Mouse (Mus musculus) forebrain, embryonic 12.5 days (tissue): ENCODE results near the gene Gm21836. TPM values are rescaled to one million over a fixed set of nuclear protein-coding genes. Genes with fewer than 3 reads are reported as not detected.
"Not testable (repeated sequence)": the region's sequence is repeated elsewhere in the genome, so short reads cannot be mapped to it uniquely, and the experiment has no call there.

Experiments
- ATAC-seq: fragments of 200-750 bp; cut with Nextera tagmentation; 2 replicates; pipeline ENCODE4 v1.8.0; 2017; ENCODE audit warnings: moderate TSS enrichment; ENCODE audit not compliant: low FRiP score
- H3K27ac ChIP-seq: fragments of 300-500 bp; sonication (generic); 2 replicates; pipeline ENCODE4 v1.5.1; 2016; ENCODE audit warnings: mild to moderate bottlenecking
- H3K27me3 ChIP-seq: fragments of 300-500 bp; sonication (generic); 2 replicates; pipeline ENCODE4 v1.6.1; 2016; ENCODE audit warnings: mild to moderate bottlenecking
- H3K36me3 ChIP-seq: fragments of 300-500 bp; sonication (generic); replicated peaks from 2 replicates; pipeline ENCODE4 v1.6.1; 2016; ENCODE audit warnings: mild to moderate bottlenecking
- H3K4me1 ChIP-seq: fragments of 300-500 bp; sonication (generic); 2 replicates; pipeline ENCODE4 v1.6.1; 2016
- H3K4me2 ChIP-seq: fragments of 300-500 bp; sonication (generic); 2 replicates; pipeline ENCODE4 v1.6.1; 2016; ENCODE audit warnings: mild to moderate bottlenecking, moderate library complexity
- H3K4me3 ChIP-seq: fragments of 300-500 bp; sonication (generic); replicated peaks from 2 replicates; pipeline ENCODE4 v1.5.1; 2016; ENCODE audit warnings: mild to moderate bottlenecking
- H3K9ac ChIP-seq: fragments of 300-500 bp; sonication (generic); 2 replicates; pipeline ENCODE4 v1.6.1; 2016; ENCODE audit warnings: mild to moderate bottlenecking
- H3K9me3 ChIP-seq: fragments of 300-500 bp; sonication (generic); 2 replicates; pipeline ENCODE4 v1.6.1; 2016
- WGBS: fragments of 180-500 bp; shearing (Covaris S2); methylation state at CpG from one replicate; pipeline ENCODE4 v1.1.7; 2016; 5-methylcytosine and 5-hydroxymethylcytosine counted together
- polyA plus RNA-seq: library from polyadenylated mRNA; unstranded; fragments of >200 nt; fragmentation: Nextera tagmentation; extraction: Ambion mirVana; gene quantifications from 2 replicates; pipeline ENCODE4 v1.2.1, GENCODE M21; 2016

Gm21836 gene
- not detected in 2 replicates for polyA plus RNA-seq

DNA sequence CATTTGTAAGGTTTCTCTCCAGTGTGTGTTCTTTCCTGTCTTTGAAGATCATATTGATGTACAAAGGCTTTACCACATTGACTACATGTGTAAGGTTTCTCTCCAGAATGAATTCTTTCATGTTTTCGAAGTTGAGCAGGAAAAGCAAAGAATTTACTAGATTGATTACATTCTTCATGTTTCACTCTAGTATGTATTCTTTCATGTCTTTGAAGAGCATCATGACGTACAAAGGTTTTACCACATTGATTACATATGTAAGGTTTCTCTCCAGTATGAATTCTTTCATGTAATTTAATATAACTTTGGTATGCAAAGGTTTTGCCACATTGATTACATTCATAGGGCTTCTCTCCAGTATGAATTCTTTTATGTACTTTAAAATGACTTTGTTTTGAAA, at the start of gene Gm21836:
TSS of gene Gm21836 (minus strand) at position 101 of the 400 bp plus-strand sequence.
- not testable (repeated sequence) for ATAC-seq, H3K4me1 ChIP-seq, H3K4me3 ChIP-seq, H3K4me2 ChIP-seq, H3K9ac ChIP-seq, H3K36me3 ChIP-seq, H3K27ac ChIP-seq, H3K27me3 ChIP-seq
- 85% methylated on average over 2 of the region's 2 CpGs for WGBS
- peaks cover 14% of the 10 kb centered on the region for H3K9me3 ChIP-seq

DNA sequence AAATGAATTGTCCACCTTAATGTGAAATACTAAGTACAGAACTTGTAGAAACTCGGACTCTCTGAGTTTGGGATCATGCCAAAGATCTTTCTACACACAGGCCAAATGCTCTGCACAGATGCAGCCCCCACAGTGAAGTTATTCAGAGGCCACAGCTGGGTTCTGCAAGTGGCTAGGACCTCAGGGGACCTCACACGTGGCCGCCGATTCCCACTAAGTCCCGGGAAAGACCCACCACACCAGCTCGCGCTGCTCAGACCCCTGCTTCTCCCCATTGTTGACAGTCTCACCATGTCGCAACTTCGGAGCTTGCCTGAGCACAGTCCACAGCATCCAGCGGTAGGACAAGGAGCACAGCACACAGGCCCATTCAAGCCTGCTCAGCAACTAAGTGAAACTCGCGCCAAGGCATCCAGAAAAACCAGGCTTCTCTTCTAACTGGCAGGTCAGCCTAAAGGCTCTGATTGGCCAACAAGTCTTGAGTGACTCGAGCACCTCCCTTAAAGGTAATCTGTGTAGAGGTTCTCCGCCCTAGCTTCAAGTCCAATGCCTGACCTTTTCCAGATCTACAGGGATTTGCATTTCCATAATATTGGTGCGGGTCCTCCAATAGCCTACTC, 13.1 kb downstream of the Gm21836 start:
- WGBS: 65% methylated on average over 12 of the region's 15 CpGs
- peaks cover 13% of the 10 kb centered on the region for H3K36me3 ChIP-seq
- not testable (repeated sequence) for H3K9me3 ChIP-seq, H3K27ac ChIP-seq, H3K4me2 ChIP-seq, H3K27me3 ChIP-seq, ATAC-seq, H3K4me1 ChIP-seq, H3K4me3 ChIP-seq, H3K9ac ChIP-seq

DNA sequence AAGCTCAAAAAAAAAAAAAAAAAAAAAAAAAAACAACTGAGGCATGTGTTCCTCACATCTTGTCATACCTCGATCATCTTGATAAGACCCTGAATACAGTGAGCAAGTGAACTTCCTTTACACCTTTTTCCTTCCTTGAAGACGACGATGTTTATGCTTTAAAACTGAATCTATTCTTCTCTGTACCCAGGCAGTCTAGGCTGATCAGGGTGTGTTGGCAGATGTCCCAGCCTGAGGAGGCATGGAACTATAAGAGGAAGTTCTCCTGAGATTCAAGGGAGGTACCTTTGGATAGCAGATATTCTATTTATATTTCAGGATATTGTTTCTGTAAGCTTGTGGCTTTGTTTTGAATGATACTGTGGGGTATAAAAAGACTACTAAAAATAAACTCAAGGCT, 15.5 kb downstream of the Gm21836 start:
- Histone ChIP-seq H3K27me3 (no peaks in the 10 kb centered on the region), H3K27ac (no peak overlapping the region), H3K36me3 (peaks cover 16% of the 10 kb centered on the region), H3K4me1 (no peaks in the 10 kb centered on the region), H3K9me3 (0 out of 2 replicates have a peak, but pooled peaks cover 3% of the 10 kb centered on the region), H3K4me3 (no peak overlapping the region), H3K4me2 (no peak overlapping the region), H3K9ac (no peak overlapping the region)
- no peak for ATAC-seq
- 85% methylated on average over 3 of the region's 3 CpGs for WGBS

DNA sequence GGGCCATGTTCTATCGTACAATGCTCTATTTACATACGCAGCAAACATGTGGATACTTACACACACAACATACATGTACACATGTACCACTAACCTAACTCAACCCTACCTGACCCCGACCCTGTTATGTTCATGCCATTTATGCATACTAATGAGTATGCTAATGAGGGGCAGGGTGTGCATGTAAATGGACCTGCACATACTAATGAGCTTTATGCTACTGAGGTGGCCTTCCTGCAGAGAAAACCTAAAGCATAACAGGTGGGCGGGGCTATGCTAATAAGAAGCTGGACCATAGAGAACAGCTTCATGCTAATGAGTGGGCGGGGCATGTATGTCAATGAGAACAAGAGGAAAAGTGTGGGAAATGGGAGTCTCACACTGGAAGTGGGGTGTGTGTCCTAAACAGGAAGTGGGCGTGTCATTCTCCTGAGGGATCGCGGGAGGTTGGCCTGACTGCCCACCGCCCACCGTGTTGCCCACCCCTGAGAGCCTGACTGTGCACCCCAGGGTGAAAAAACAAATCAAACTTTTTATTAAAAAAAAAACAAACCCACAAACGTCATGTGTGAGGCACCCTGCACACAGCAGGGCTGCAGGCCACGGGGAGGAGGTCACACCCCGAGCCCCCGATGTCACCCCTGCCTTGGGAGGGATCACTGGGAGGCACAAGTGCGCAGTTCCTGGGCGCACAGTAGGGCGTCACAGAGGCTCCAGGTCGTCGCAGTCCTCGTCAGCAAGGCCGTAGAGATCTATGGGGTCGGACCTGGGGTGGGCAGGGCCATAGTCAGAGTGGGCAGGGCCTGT, 17.3 kb downstream of the Gm21836 start, which contains the start of gene Ppp2r3d:
TSS of gene Ppp2r3d (minus strand) at position 803 of the 807 bp plus-strand sequence.
- H3K9me3 ChIP-seq: 0 out of 2 replicates have a peak, but pooled peaks cover 3% of the 10 kb centered on the region
- H3K4me1 ChIP-seq: no peaks in the 10 kb centered on the region
- 98% methylated on average over 22 of the region's 22 CpGs for whole genome bisulfite sequencing
- H3K9ac ChIP-seq: no peak within 1 kb of the TSS
- no peaks in the 10 kb centered on the region for H3K27me3 ChIP-seq
- no peak within 1 kb of the TSS for H3K27ac ChIP-seq
- no peak within 1 kb of the TSS for H3K4me3 ChIP-seq
- H3K36me3 ChIP-seq: peaks cover 16% of the 10 kb centered on the region
- no peak within 1 kb of the TSS for H3K4me2 ChIP-seq
- ATAC-seq: peak; percentile 44; the same call in 1 of the 2 replicates

DNA sequence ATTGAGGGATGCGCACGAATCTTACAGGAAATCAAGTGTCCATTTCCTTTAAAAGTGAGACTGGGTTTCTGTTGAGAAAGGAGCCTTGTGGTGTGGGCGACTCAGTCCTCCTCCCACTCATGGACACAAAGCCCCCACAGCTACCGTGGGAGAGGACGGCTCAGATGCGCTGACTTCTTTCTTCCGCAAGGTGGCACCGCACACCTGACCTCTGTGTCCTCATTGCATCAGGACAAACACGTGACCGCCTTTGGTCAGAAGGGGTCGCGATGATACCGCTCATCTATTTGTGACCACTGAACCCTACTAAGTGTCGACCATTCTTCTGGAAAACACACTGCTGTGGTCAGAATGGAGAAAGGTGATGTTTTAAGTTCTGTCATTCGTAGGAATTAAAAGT, 17.9 kb downstream of the Gm21836 start:
- H3K9ac ChIP-seq: no peak overlapping the region
- peaks cover 16% of the 10 kb centered on the region for H3K36me3 ChIP-seq
- H3K27ac ChIP-seq: no peak overlapping the region
- no peak overlapping the region for H3K4me2 ChIP-seq
- no peaks in the 10 kb centered on the region for H3K4me1 ChIP-seq
- H3K9me3 ChIP-seq: 0 out of 2 replicates have a peak, but pooled peaks cover 3% of the 10 kb centered on the region
- no peak for ATAC-seq
- H3K27me3 ChIP-seq: no peaks in the 10 kb centered on the region
- 87% methylated on average over 15 of the region's 15 CpGs for WGBS
- H3K4me3 ChIP-seq: no peak overlapping the region

DNA sequence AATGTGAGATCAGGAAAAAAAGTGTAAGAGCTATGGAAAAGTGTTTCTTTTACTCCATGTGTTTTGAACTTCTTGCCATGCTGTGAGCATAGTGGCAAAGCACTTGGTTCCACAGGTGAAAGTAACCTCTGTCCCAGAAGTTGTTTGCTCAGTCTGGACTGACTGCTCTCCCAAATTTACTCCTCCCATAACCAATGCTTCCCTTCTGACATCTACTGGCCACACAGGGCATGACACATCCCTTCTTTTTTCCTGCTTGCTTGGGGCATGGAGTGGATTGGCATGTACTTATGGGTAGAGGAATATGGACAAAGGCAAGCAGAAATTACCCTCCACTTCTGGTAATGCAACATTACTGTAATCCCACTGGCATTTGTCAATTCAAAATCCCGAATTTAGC, 37.0 kb downstream of the Gm21836 start:
- ATAC-seq: no peak
- no peak overlapping the region for H3K27ac ChIP-seq
- 0% methylated on average over 1 of the region's 1 CpGs for WGBS

More for the DNA sequence above, 37.0 kb downstream of the Gm21836 start:
- H3K9ac ChIP-seq: no peak overlapping the region
- H3K27me3 ChIP-seq: no peaks in the 10 kb centered on the region
- H3K9me3 ChIP-seq: no peaks in the 10 kb centered on the region
- no peak overlapping the region for H3K4me2 ChIP-seq
- no peak overlapping the region for H3K4me3 ChIP-seq
- no peaks in the 10 kb centered on the region for H3K4me1 ChIP-seq
- H3K36me3 ChIP-seq: no peaks in the 10 kb centered on the region

Other genes starting within 250 kb of the Gm21836 start
- 8.1 and 9.2 TPM in 2 replicates for gene 2010315B03Rik, start 181.1 kb downstream of the Gm21836 start, polyA plus RNA-seq
- gene Ppp2r3d, start 16.9 kb downstream of the Gm21836 start, polyA plus RNA-seq: 160 and 163 TPM in 2 replicates